Mouse (Mus musculus): ENCODE data around the gene Ifnar1. TPM values are rescaled to one million over a fixed set of nuclear protein-coding genes. Genes with fewer than 3 reads are reported as not detected.
A peak's percentile ranks its signal among the peaks of the same experiment; 100 is the strongest.

The Ifnar1 gene
- polyA plus RNA-seq, 1 experiment, result 12.4 TPM

GRCm38 (mm10) chr16:91451949-91452348 is 33.1 kb upstream of the Ifnar1 start:
- TF ChIP-seq POLR2A (IDR thresholded peaks at IDR 0.05; ENCODE audit: low read depth, low read length), result no peak
- TF ChIP-seq CTCF (IDR thresholded peaks at IDR 0.05; ENCODE audit: extremely low read depth, insufficient read length, insufficient replicate concordance, low read depth, low read length), result no peak
- Histone ChIP-seq H3K4me1 (ENCODE audit: control insufficient read depth, insufficient read depth, insufficient read length, low read length) (peaks cover 42% of the 10 kb centered on the region), H3K27me3 (ENCODE audit: control insufficient read depth, insufficient read depth, low read length) (no peaks in the 10 kb centered on the region), H3K4me3 (ENCODE audit: low read depth, low read length) (no peak overlapping the region), H3K36me3 (ENCODE audit: control insufficient read depth, insufficient read depth, low read length) (no peaks in the 10 kb centered on the region), H3K27ac (ENCODE audit: insufficient read depth, low read depth, low read length) (peak overlapping the region; percentile 73)
- WGBS, result 28% methylated on average over 2 of the region's 2 CpGs

GRCm38 (mm10) chr16:91452363-91452896 is 32.6 kb upstream of the Ifnar1 start:
- Histone ChIP-seq H3K27ac (ENCODE audit: insufficient read depth, low read depth, low read length) (peak overlapping the region; percentile 73), H3K4me1 (ENCODE audit: control insufficient read depth, insufficient read depth, insufficient read length, low read length) (peaks cover 37% of the 10 kb centered on the region), H3K27me3 (ENCODE audit: control insufficient read depth, insufficient read depth, low read length) (no peaks in the 10 kb centered on the region), H3K4me3 (ENCODE audit: low read depth, low read length) (no peak overlapping the region), H3K36me3 (ENCODE audit: control insufficient read depth, insufficient read depth, low read length) (no peaks in the 10 kb centered on the region)
- TF ChIP-seq CTCF (IDR thresholded peaks at IDR 0.05; ENCODE audit: extremely low read depth, insufficient read length, insufficient replicate concordance, low read depth, low read length) (no peak), POLR2A (IDR thresholded peaks at IDR 0.05; ENCODE audit: low read depth, low read length) (no peak)
- WGBS, result 6% methylated on average over 6 of the region's 6 CpGs

GRCm38 (mm10) chr16:91455868-91456267 is 29.2 kb upstream of the Ifnar1 start:
- Histone ChIP-seq H3K36me3 (ENCODE audit: control insufficient read depth, insufficient read depth, low read length) (no peaks in the 10 kb centered on the region), H3K4me1 (ENCODE audit: control insufficient read depth, insufficient read depth, insufficient read length, low read length) (peaks cover 19% of the 10 kb centered on the region), H3K27me3 (ENCODE audit: control insufficient read depth, insufficient read depth, low read length) (no peaks in the 10 kb centered on the region), H3K27ac (ENCODE audit: insufficient read depth, low read depth, low read length) (0 out of 2 replicates have a peak overlapping the region, but pooled peaks have one; percentile 63), H3K4me3 (ENCODE audit: low read depth, low read length) (no peak overlapping the region)
- TF ChIP-seq POLR2A (IDR thresholded peaks at IDR 0.05; ENCODE audit: low read depth, low read length) (no peak), CTCF (IDR thresholded peaks at IDR 0.05; ENCODE audit: extremely low read depth, insufficient read length, insufficient replicate concordance, low read depth, low read length) (no peak)
- WGBS, result 70% methylated on average over 4 of the region's 4 CpGs

GRCm38 (mm10) chr16:91458301-91458746 is 26.7 kb upstream of the Ifnar1 start:
- TF ChIP-seq CTCF (IDR thresholded peaks at IDR 0.05; ENCODE audit: extremely low read depth, insufficient read length, insufficient replicate concordance, low read depth, low read length), result no peak
- TF ChIP-seq POLR2A (IDR thresholded peaks at IDR 0.05; ENCODE audit: low read depth, low read length), result no peak
- Histone ChIP-seq H3K4me1 (ENCODE audit: control insufficient read depth, insufficient read depth, insufficient read length, low read length) (peaks cover 5% of the 10 kb centered on the region), H3K27me3 (ENCODE audit: control insufficient read depth, insufficient read depth, low read length) (no peaks in the 10 kb centered on the region), H3K36me3 (ENCODE audit: control insufficient read depth, insufficient read depth, low read length) (no peaks in the 10 kb centered on the region), H3K4me3 (ENCODE audit: low read depth, low read length) (no peak overlapping the region), H3K27ac (ENCODE audit: insufficient read depth, low read depth, low read length) (no peak overlapping the region)
- 68% methylated on average over 21 of the region's 21 CpGs for WGBS

GRCm38 (mm10) chr16:91458976-91459375 is 26.1 kb upstream of the Ifnar1 start:
- 63% methylated on average over 5 of the region's 5 CpGs for WGBS
- H3K27me3 ChIP-seq (ENCODE audit: control insufficient read depth, insufficient read depth, low read length), result no peaks in the 10 kb centered on the region
- no peak for TF ChIP-seq POLR2A (IDR thresholded peaks at IDR 0.05; ENCODE audit: low read depth, low read length)
- no peak for TF ChIP-seq CTCF (IDR thresholded peaks at IDR 0.05; ENCODE audit: extremely low read depth, insufficient read length, insufficient replicate concordance, low read depth, low read length)
- H3K27ac ChIP-seq (ENCODE audit: insufficient read depth, low read depth, low read length), result no peak overlapping the region
- H3K36me3 ChIP-seq (ENCODE audit: control insufficient read depth, insufficient read depth, low read length), result no peaks in the 10 kb centered on the region
- peaks cover 5% of the 10 kb centered on the region for H3K4me1 ChIP-seq (ENCODE audit: control insufficient read depth, insufficient read depth, insufficient read length, low read length)
- H3K4me3 ChIP-seq (ENCODE audit: low read depth, low read length), result no peak overlapping the region

- H3K36me3 ChIP-seq (ENCODE audit: control insufficient read depth, insufficient read depth, low read length), result no peaks in the 10 kb centered on the region
- no peak overlapping the region for H3K4me3 ChIP-seq (ENCODE audit: low read depth, low read length)
- no peaks in the 10 kb centered on the region for H3K27me3 ChIP-seq (ENCODE audit: control insufficient read depth, insufficient read depth, low read length)
- no peak for TF ChIP-seq CTCF (IDR thresholded peaks at IDR 0.05; ENCODE audit: extremely low read depth, insufficient read length, insufficient replicate concordance, low read depth, low read length)
- TF ChIP-seq POLR2A (IDR thresholded peaks at IDR 0.05; ENCODE audit: low read depth, low read length), result no peak
- WGBS, result 86% methylated on average over 3 of the region's 3 CpGs
- H3K4me1 ChIP-seq (ENCODE audit: control insufficient read depth, insufficient read depth, insufficient read length, low read length), result peaks cover 5% of the 10 kb centered on the region
- H3K27ac ChIP-seq (ENCODE audit: insufficient read depth, low read depth, low read length), result no peak overlapping the region
Observed at GRCm38 (mm10) chr16:91459396-91459795, 25.6 kb upstream of the Ifnar1 start.

- 66% methylated on average over 11 of the region's 11 CpGs for WGBS
- TF ChIP-seq POLR2A (IDR thresholded peaks at IDR 0.05; ENCODE audit: low read depth, low read length) (no peak), CTCF (IDR thresholded peaks at IDR 0.05; ENCODE audit: extremely low read depth, insufficient read length, insufficient replicate concordance, low read depth, low read length) (peak; percentile 62; the same call in 1 of the 2 replicates)
- H3K27me3 ChIP-seq (ENCODE audit: control insufficient read depth, insufficient read depth, low read length), result no peaks in the 10 kb centered on the region
- peaks cover 5% of the 10 kb centered on the region for H3K4me1 ChIP-seq (ENCODE audit: control insufficient read depth, insufficient read depth, insufficient read length, low read length)
- H3K36me3 ChIP-seq (ENCODE audit: control insufficient read depth, insufficient read depth, low read length), result no peaks in the 10 kb centered on the region
- H3K27ac ChIP-seq (ENCODE audit: insufficient read depth, low read depth, low read length), result no peak overlapping the region
- no peak overlapping the region for H3K4me3 ChIP-seq (ENCODE audit: low read depth, low read length)
Observed at GRCm38 (mm10) chr16:91459841-91460370, 25.1 kb upstream of the Ifnar1 start.
